Mouse (Mus musculus): ENCODE data around the gene Plekhm3. TPM values are rescaled to one million over a fixed set of nuclear protein-coding genes. Genes with fewer than 3 reads are reported as not detected.

Plekhm3 gene
- polyA plus RNA-seq, 1 experiment from 2014 or later = 8.4 TPM

GRCm38 (mm10) chr1:64754658-64755057, 202.0 kb downstream of the Plekhm3 start:
- WGBS = 87% methylated on average over 5 of the region's 5 CpGs
- Histone ChIP-seq H3K27ac (replicated peaks in 1 of 2; ENCODE audit: control insufficient read depth in 1 of 2, insufficient read depth in 1 of 2, low read depth in 2 of 2, low read length in 2 of 2) (no peak overlapping the region), H3K4me1 (ENCODE audit: control insufficient read depth in 2 of 2, insufficient read depth in 2 of 2, low read length in 2 of 2) (peaks cover 0 to 2% of the 10 kb centered on the region in 2 experiments; a peak in 1 of 4 replicates), H3K4me3 (ENCODE audit: control insufficient read depth in 1 of 2, insufficient read depth in 1 of 2, low read depth in 1 of 2, low read length in 2 of 2) (no peak overlapping the region), H3K9ac (ENCODE audit: low read length) (no peak overlapping the region), H3K4me2 (ENCODE audit: low read length) (no peak overlapping the region), H3K36me3 (ENCODE audit: control insufficient read depth, insufficient read depth, low read length) (no peaks in the 10 kb centered on the region), H3K27me3 (ENCODE audit: control insufficient read depth, insufficient read depth, low read length) (no peaks in the 10 kb centered on the region), H3K9me3 (ENCODE audit: control insufficient read depth, low read length) (no peaks in the 10 kb centered on the region)
- no peak for ATAC-seq (ENCODE audit: insufficient number of reproducible peaks, insufficient read depth, low FRiP score, low read depth)

DNA sequence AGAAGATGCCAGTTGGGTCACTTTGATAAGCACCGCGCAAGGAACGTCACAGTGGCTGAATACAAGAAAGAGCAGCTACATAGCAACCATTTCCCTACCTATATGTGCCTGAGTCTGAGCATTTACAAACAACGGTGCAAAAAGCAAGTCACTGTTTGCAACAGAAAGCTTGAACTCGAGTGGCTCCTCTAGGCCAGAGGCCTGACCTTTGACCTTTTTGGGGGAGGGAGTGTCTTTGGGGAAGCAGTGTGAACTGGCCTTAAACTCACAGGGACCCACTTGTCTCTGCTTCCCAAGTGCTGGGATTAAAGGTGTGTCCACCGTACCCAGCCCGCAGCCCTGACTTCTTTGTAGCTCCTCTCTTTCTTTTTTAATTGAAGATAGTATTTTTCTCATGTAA, 203.0 kb downstream of the Plekhm3 start:
- H3K36me3 ChIP-seq (ENCODE audit: control insufficient read depth, insufficient read depth, low read length) = no peaks in the 10 kb centered on the region
- 66% methylated on average over 7 of the region's 7 CpGs for WGBS

DNA sequence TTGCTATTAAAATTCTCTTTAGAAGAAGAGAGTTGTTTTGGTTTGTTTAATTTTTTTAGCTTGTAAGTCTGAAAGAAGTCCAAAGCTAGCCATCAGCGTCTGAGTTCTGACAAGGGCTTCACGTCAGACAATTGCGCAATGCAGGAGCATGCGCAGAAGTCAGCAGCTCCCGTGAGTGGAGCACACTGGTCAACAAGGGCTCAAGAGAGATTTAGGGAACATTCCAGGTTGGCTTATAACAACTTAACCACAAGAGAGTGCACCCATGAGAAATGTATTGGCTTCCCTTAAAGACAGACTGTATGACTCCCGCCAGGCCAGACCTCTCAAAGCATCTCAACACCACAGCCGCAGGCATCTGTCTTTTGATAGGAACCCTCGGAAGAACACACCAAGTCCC, 203.5 kb downstream of the Plekhm3 start:
- ATAC-seq (ENCODE audit: insufficient number of reproducible peaks, insufficient read depth, low FRiP score, low read depth) = no peak
- no peak overlapping the region for H3K4me3 ChIP-seq (ENCODE audit: control insufficient read depth in 1 of 2, insufficient read depth in 1 of 2, low read depth in 1 of 2, low read length in 2 of 2)
- H3K9me3 ChIP-seq (ENCODE audit: control insufficient read depth, low read length) = no peaks in the 10 kb centered on the region
- H3K9ac ChIP-seq (ENCODE audit: low read length) = no peak overlapping the region
- H3K4me1 ChIP-seq (ENCODE audit: control insufficient read depth in 2 of 2, insufficient read depth in 2 of 2, low read length in 2 of 2) = peaks cover 0 to 2% of the 10 kb centered on the region in 2 experiments; a peak in 1 of 4 replicates
- H3K4me2 ChIP-seq (ENCODE audit: low read length) = no peak overlapping the region
- WGBS = 67% methylated on average over 8 of the region's 8 CpGs
- no peaks in the 10 kb centered on the region for H3K27me3 ChIP-seq (ENCODE audit: control insufficient read depth, insufficient read depth, low read length)
- H3K27ac ChIP-seq (replicated peaks in 1 of 2; ENCODE audit: control insufficient read depth in 1 of 2, insufficient read depth in 1 of 2, low read depth in 2 of 2, low read length in 2 of 2) = no peak overlapping the region
- no peaks in the 10 kb centered on the region for H3K36me3 ChIP-seq (ENCODE audit: control insufficient read depth, insufficient read depth, low read length)

More for the DNA sequence above, 203.0 kb downstream of the Plekhm3 start:
- Histone ChIP-seq H3K4me1 (ENCODE audit: control insufficient read depth in 2 of 2, insufficient read depth in 2 of 2, low read length in 2 of 2) (peaks cover 0 to 2% of the 10 kb centered on the region in 2 experiments; a peak in 1 of 4 replicates), H3K9ac (ENCODE audit: low read length) (no peak overlapping the region), H3K9me3 (ENCODE audit: control insufficient read depth, low read length) (no peaks in the 10 kb centered on the region), H3K4me3 (ENCODE audit: control insufficient read depth in 1 of 2, insufficient read depth in 1 of 2, low read depth in 1 of 2, low read length in 2 of 2) (no peak overlapping the region), H3K27me3 (ENCODE audit: control insufficient read depth, insufficient read depth, low read length) (no peaks in the 10 kb centered on the region), H3K27ac (replicated peaks in 1 of 2; ENCODE audit: control insufficient read depth in 1 of 2, insufficient read depth in 1 of 2, low read depth in 2 of 2, low read length in 2 of 2) (no peak overlapping the region), H3K4me2 (ENCODE audit: low read length) (no peak overlapping the region)
- ATAC-seq (ENCODE audit: insufficient number of reproducible peaks, insufficient read depth, low FRiP score, low read depth) = no peak

DNA sequence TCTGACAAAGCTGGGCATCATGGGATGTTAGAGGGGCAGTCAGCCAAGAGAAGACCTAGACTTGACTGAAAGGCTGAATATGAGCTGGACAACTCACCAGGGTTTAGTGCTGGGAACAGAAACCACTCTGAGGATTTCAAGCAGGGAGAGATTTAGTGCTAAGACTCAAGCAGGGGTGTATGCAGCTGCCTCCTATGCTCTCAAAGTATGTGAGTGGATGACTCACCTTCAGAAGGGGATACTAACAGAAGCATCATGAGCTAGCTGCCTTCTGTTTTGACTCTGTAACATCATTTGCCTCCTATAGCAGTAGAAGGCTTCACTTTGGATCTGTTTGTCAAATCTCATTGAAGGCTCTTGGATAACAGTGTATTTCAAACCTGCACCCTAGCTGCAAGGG, 212.0 kb downstream of the Plekhm3 start:
- Histone ChIP-seq H3K27me3 (ENCODE audit: control insufficient read depth, insufficient read depth, low read length) (no peaks in the 10 kb centered on the region), H3K27ac (replicated peaks in 1 of 2; ENCODE audit: control insufficient read depth in 1 of 2, insufficient read depth in 1 of 2, low read depth in 2 of 2, low read length in 2 of 2) (no peak overlapping the region), H3K36me3 (ENCODE audit: control insufficient read depth, insufficient read depth, low read length) (no peaks in the 10 kb centered on the region), H3K9ac (ENCODE audit: low read length) (no peak overlapping the region), H3K4me2 (ENCODE audit: low read length) (no peak overlapping the region), H3K9me3 (ENCODE audit: control insufficient read depth, low read length) (no peaks in the 10 kb centered on the region), H3K4me3 (ENCODE audit: control insufficient read depth in 1 of 2, insufficient read depth in 1 of 2, low read depth in 1 of 2, low read length in 2 of 2) (no peak overlapping the region), H3K4me1 (ENCODE audit: control insufficient read depth in 2 of 2, insufficient read depth in 2 of 2, low read length in 2 of 2) (peaks cover under 1 to 2% of the 10 kb centered on the region in 2 experiments; a peak in 1 of 4 replicates)
- ATAC-seq (ENCODE audit: insufficient number of reproducible peaks, insufficient read depth, low FRiP score, low read depth) = no peak

- peaks cover 9 to 14% of the 10 kb centered on the region in 2 experiments for H3K4me1 ChIP-seq (ENCODE audit: control insufficient read depth in 2 of 2, insufficient read depth in 2 of 2, low read length in 2 of 2)
- no peak overlapping the region for H3K27ac ChIP-seq (replicated peaks in 1 of 2; ENCODE audit: control insufficient read depth in 1 of 2, insufficient read depth in 1 of 2, low read depth in 2 of 2, low read length in 2 of 2)
- WGBS = 63% methylated on average over 18 of the region's 18 CpGs
- no peak overlapping the region for H3K9ac ChIP-seq (ENCODE audit: low read length)
- no peaks in the 10 kb centered on the region for H3K27me3 ChIP-seq (ENCODE audit: control insufficient read depth, insufficient read depth, low read length)
- no peak overlapping the region for H3K4me3 ChIP-seq (ENCODE audit: control insufficient read depth in 1 of 2, insufficient read depth in 1 of 2, low read depth in 1 of 2, low read length in 2 of 2)
- no peaks in the 10 kb centered on the region for H3K36me3 ChIP-seq (ENCODE audit: control insufficient read depth, insufficient read depth, low read length)
- ATAC-seq (ENCODE audit: insufficient number of reproducible peaks, insufficient read depth, low FRiP score, low read depth) = no peak
- H3K9me3 ChIP-seq (ENCODE audit: control insufficient read depth, low read length) = no peaks in the 10 kb centered on the region
- no peak overlapping the region for H3K4me2 ChIP-seq (ENCODE audit: low read length)
Observed at GRCm38 (mm10) chr1:64742741-64743408, 213.7 kb downstream of the Plekhm3 start.

- Histone ChIP-seq H3K4me2 (ENCODE audit: low read length) (peak overlapping the region; percentile 97), H3K27me3 (ENCODE audit: control insufficient read depth, insufficient read depth, low read length) (peaks cover 9% of the 10 kb centered on the region), H3K36me3 (ENCODE audit: control insufficient read depth, insufficient read depth, low read length) (no peaks in the 10 kb centered on the region), H3K4me1 (ENCODE audit: control insufficient read depth in 2 of 2, insufficient read depth in 2 of 2, low read length in 2 of 2) (peaks cover 22 to 35% of the 10 kb centered on the region in 2 experiments), H3K27ac (replicated peaks in 1 of 2; ENCODE audit: control insufficient read depth in 1 of 2, insufficient read depth in 1 of 2, low read depth in 2 of 2, low read length in 2 of 2) (peak overlapping the region; percentile 54 to 76), H3K9me3 (ENCODE audit: control insufficient read depth, low read length) (no peaks in the 10 kb centered on the region), H3K9ac (ENCODE audit: low read length) (peak overlapping the region; percentile 56), H3K4me3 (ENCODE audit: control insufficient read depth in 1 of 2, insufficient read depth in 1 of 2, low read depth in 1 of 2, low read length in 2 of 2) (peak overlapping the region; percentile 50 to 81)
- WGBS = 0% methylated on average over 14 of the region's 14 CpGs
- ATAC-seq (ENCODE audit: insufficient number of reproducible peaks, insufficient read depth, low FRiP score, low read depth) = no peak
Observed at GRCm38 (mm10) chr1:64738661-64739082, 218.0 kb downstream of the Plekhm3 start.

GRCm38 (mm10) chr1:64738180-64738555, 218.5 kb downstream of the Plekhm3 start:
- ATAC-seq (ENCODE audit: insufficient number of reproducible peaks, insufficient read depth, low FRiP score, low read depth) = no peak
- no peaks in the 10 kb centered on the region for H3K36me3 ChIP-seq (ENCODE audit: control insufficient read depth, insufficient read depth, low read length)
- peak overlapping the region; percentile 97 for H3K4me2 ChIP-seq (ENCODE audit: low read length)
- peak overlapping the region; percentile 50 to 81 for H3K4me3 ChIP-seq (ENCODE audit: control insufficient read depth in 1 of 2, insufficient read depth in 1 of 2, low read depth in 1 of 2, low read length in 2 of 2)
- H3K9me3 ChIP-seq (ENCODE audit: control insufficient read depth, low read length) = no peaks in the 10 kb centered on the region
- peak overlapping the region; percentile 54 to 76 for H3K27ac ChIP-seq (replicated peaks in 1 of 2; ENCODE audit: control insufficient read depth in 1 of 2, insufficient read depth in 1 of 2, low read depth in 2 of 2, low read length in 2 of 2)
- H3K9ac ChIP-seq (ENCODE audit: low read length) = peak overlapping the region; percentile 56
- peaks cover 9% of the 10 kb centered on the region for H3K27me3 ChIP-seq (ENCODE audit: control insufficient read depth, insufficient read depth, low read length)
- H3K4me1 ChIP-seq (ENCODE audit: control insufficient read depth in 2 of 2, insufficient read depth in 2 of 2, low read length in 2 of 2) = peaks cover 22 to 38% of the 10 kb centered on the region in 2 experiments
- 0% methylated on average over 11 of the region's 11 CpGs for WGBS
